Mouse (Mus musculus) CD4-positive, CD25-positive, alpha-beta regulatory T cell, adult 4 months (primary cell): ENCODE data around the gene Robo3. TPM values are rescaled to one million over a fixed set of nuclear protein-coding genes. Genes with fewer than 3 reads are reported as not detected.

Source experiments
- ATAC-seq: one replicate; pipeline ENCODE4 v1.8.0; 2017
- polyA plus RNA-seq, 2 experiments: library from polyadenylated mRNA; unstranded; fragments of 100-300 nt; shearing (Covaris generic); gene quantifications; one replicate each; pipeline ENCODE4 v1.2.1; 2017

The Robo3 gene
- not detected for polyA plus RNA-seq

GRCm38 (mm10) chr9:37432720-37433421 lies at the start of gene Robo3:
Gene Robo3, minus strand, starts transcription at chr9:37433246.
- no peak for ATAC-seq

DNA sequence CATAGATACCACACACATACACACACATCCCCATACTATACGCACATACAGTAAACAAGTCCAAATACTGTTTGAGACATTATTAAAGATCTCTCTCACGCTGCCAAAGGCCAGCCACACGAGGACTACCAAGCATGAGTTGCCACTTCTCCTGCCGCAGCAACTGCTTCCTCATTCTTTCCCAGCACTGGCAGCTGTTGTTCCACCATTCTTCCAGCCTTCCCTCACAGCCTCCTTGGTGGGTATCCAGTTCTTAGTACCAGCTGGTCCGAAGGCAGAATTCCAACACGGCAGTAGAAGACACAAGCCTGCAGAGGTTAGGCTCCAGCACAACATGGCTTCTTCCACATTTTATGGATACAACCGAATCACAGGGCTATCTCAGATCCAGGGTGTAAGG lies 41.9 kb upstream of the Robo3 start:
- no peak for ATAC-seq

GRCm38 (mm10) chr9:37473611-37474125 lies 40.6 kb upstream of the Robo3 start:
- ATAC-seq = no peak

GRCm38 (mm10) chr9:37462764-37463163 lies 29.7 kb upstream of the Robo3 start:
- peak; percentile 79 for ATAC-seq

DNA sequence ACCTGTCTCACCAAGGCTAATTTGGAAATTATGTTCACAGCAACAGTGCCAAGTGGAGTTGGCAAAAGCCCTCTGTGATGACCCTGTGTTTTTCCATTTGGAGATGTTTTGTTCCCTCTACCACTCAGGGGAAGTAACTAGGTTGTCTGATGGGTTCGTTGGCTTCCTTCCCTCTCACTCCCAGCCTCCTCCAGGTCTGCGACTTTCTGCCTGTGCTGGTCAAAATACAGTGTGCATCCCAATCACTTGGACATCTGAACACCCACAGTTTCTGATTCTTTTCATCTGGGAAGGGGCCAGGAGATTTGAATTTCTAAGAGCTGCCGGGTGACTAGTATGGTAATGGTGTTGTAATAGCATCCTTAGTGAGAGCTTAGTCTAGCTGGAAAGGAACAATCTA lies 28.5 kb upstream of the Robo3 start:
- ATAC-seq = no peak

- no peak for ATAC-seq
Measured at GRCm38 (mm10) chr9:37460961-37461340, 27.9 kb upstream of the Robo3 start.

DNA sequence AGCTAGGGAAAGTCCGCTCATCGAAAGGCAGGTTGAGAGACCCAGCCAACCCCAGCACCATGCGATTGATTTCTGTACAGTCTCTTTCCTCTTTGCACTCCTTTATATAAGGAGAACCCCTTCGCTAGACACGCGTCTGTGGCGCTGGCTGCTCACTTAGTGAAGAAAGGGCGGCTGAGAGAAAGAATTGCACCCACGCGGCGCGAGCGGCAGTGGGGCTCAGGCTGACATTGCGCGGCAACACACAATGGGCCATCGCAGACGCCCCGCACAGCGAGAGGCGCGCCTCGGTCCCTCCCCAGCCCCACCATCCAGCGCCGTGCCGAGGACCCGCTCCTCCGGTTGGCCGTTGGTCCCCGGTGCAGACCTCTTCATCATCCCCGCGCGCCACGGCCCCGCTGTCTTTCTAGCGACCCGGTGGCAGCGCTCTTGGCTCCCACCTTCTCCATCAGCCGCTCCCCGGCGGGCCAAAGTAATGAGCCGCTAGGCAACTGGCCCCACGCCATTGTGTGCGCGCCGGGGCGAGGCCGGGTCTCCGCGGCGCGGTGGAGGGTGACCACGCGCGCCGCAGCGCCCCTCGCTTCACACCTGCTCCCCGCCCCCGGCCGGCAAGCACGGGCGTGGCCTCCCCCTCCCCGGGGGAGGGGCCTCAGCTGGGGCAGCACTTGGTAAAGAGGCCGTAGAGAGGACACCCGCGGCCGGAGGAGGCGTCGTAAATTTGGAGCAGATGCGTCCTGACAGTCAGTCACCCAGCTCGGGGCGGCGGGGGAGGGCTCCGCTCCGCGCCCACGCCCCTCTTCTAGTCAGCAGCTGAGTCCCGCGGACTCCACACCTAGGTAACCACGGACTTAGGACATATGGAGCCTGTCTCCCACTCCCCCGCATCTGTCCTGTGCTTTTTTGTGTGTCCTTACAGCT lies 27.3 kb upstream of the Robo3 start:
- ATAC-seq = no peak

GRCm38 (mm10) chr9:37459665-37460042 lies 26.6 kb upstream of the Robo3 start:
- no peak for ATAC-seq

DNA sequence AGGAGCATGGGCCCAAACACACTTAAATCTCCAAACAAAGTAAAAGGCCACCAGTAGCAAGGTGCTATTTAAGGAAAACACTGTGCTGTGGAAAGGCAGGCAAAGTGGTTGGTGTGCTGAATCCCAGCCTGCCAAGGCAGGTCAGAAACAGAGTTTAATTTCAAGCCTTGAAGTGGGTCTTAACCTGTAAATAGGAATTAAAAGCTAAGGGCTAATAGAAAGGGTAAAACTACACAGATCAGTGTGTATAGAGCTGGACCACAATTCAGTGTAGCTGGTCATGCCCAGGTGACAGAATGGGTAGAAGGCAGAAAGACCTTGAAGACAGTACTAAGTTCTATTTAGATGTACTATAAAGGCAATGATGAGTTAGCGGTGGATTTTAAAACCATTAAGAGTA lies 24.1 kb upstream of the Robo3 start:
- ATAC-seq = no peak

DNA sequence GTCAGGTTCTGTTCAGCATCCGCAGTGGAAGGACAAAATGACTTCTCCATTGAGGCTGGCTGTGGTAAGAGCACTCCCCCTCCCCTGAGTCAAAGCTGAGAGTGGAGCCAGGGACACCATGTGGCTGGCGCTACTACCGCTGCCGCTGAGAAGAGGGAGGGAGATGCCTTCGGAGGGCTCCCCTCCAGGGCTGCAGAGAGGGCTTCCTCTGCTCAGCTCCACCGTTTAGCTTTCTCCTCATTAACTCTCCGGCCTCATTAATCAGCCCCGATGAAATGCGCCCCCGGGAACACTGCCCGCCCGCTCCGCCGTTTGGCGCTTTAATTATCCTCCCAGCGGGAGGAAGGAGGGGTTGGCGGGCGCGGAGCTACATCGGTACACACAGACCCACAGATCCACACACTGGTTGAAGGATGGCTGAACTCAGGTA lies 23.4 kb upstream of the Robo3 start:
- ATAC-seq = no peak

DNA sequence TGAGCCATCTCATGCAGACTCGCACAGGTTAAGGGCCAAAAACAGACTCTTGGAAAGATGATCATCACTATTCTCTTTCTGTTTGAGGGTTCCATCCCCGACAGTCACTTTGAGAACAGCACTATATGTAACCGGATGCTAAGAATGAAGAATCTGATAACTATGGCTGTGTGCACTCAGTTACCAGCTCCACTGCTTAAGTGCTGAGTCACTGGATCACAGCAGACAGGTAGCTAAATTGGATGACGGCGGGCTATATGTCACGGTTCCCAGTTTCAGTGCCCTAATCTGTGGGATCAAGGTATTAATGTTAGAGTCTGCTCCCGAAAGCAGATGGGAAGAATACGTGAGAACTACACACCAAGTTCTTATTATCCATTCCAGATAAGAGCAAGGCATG lies 22.8 kb upstream of the Robo3 start:
- ATAC-seq = no peak

DNA sequence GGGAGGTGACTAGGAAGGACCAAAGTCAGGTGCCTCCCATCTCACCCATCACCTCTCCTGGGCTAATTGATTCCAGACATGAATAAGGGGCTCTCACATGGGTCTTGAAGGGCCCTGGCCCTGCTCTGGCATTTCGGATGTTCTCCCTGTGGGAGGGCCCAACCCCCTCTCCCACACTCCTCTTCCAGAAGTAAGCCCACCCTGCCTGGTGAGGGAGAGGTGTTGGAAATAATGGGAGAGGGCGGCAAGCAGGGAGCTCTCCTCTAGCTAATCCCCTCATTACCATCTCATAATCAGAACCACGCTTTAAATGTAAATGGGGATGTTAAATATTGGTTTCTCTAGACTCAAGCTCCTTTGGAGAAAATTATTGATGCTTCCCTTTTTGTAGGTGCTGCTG lies 21.9 kb upstream of the Robo3 start:
- ATAC-seq = no peak

GRCm38 (mm10) chr9:37454011-37454492 lies 21.0 kb upstream of the Robo3 start:
- no peak for ATAC-seq

DNA sequence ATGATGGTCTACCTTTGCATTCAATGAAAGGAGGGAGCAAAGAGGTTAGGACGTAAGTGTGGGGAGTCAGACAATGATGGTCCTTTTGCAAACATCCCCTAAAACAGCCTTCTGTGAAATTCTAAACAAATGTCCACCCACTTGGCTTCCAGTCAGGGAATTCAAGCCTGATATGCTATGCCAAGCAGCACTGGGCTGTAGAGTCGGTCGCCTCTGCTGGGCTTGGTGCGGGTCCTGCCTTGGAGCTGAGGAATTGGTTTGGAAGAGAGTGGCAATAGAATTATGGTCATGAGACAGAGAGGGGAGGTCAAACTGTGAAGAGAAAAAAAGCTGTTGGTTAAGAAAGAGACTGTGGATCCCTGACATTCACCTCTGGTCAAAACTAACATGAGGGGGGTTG lies 20.3 kb upstream of the Robo3 start:
- no peak for ATAC-seq

- ATAC-seq = no peak
Measured at GRCm38 (mm10) chr9:37452401-37452800, 19.4 kb upstream of the Robo3 start.

DNA sequence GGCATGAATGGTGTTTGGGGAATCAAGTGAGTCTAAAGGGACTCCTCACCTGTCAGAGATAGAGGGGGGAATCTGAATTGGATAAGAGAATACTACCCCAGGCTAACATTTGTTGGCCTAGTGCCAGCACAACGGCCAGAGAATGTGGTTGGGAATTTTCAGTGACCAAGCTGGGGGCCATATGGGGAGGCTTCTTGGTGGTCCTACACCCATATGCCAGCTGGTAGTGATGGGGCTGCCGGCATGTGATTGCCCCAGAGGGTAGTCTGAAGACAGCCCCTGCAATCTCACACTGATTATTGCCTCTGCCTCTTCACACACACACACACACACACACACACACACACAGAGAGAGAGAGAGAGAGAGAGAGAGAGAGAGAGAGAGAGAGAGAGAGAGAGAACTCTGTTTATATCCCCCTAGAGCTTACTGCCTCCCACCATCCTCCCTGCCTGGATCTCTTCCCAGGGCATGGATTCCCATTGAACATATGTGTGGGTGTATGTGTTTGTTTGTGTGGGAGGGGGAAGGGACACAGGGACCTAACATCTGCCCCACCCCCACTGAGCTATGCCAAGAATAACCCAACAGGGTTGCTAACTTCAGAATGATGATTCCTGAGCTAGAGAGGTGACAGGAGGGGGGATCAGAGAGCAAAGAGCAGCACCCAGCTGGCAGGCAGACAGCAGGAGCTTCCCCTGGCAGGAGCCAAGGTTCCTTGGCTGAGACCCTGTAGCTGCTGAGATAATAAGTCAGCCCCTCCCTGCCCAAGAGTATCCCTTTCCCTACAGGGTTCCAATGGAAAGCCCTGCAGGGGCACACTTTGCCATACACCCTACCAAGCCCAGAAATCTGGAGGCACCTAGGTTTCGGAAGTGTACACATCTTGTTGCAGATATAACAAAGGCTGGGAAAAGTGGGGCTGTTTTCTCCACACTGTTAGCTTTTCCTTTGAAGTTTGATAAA lies 5.0 kb upstream of the Robo3 start:
- ATAC-seq = no peak

- ATAC-seq = no peak
Measured at GRCm38 (mm10) chr9:37435616-37436015, 2.6 kb upstream of the Robo3 start.

DNA sequence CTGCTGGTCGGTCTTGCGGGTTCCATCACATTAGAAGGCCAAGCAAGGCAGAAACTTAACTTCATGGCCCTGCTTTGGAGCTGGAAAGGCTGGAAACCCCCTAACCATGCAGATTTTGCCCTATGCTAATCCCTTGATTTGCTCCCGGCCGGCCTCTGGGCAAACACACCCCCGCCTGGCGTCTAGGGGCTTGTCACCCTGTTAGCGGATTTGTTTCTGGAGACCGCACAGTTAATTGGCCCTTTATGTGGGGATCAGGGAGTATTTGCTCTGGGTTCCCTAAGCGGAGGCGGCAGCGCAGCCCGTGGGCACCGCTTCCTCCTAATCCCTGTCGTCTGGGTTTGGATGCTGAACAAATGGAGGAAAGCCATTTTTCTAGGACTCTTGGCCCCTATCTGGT lies 1.9 kb upstream of the Robo3 start:
- ATAC-seq = no peak

DNA sequence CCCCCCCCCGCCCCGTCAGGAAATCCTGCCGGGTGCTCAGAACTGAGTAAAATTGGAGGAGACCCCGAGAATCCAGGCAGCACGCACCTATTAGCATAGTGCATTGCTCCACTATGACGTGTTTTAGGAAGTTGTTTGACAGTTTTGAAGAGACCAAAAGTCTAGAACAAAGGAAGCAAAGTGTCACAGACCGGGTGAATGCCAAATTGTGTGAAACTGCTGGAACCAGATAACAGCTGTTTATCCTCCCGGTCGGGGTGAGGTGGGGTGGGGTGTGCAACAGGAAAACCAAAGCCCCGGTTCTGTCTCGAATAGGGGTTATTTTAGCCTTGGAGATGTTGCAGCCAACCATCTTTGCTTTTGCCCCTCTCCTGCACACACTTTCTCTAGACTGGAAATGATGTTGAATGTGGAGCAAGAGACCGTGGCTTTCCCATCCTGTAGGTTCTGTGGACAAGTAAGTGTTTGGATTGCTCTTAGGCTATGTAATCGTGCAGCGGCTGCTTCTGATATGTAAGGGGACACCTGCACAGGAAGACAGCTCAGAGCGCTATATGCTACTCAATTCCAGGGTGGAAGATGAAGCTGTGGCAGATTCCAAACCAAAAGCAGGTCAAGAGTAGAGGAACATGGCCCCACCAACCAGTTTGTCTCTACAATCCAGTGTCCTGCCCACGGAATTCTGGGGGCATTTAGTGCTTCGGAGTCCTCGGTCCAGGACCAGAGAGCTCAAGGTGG lies 946 bp upstream of the Robo3 start:
- no peak for ATAC-seq

GRCm38 (mm10) chr9:37432026-37432666 lies 900 bp downstream of the Robo3 start:
- no peak for ATAC-seq

DNA sequence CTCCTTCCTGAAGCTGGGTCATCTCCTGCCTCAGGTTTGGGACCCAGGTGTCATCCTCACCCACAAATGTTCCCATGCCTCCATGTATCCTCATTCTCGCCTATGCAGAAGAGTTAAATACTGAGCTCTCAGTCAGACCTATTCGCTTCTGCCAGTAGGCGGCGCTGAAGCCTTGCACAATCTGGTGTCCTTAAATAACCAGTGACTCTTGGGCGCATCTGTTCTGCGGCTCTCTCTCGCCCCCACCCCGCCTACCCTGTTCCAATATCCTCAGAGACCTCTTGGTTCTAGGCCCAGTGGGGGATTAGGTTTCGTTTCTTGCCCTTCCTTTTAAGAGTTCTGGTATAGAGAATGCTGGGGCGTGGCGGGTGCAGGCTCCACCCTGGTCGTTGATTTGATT lies 2.5 kb downstream of the Robo3 start:
- ATAC-seq = peak; percentile 83
